Mouse (Mus musculus) small intestine, adult 10 weeks (tissue): Measurements from ENCODE around the gene Thbs2. TPM values are rescaled to one million over a fixed set of nuclear protein-coding genes. Genes with fewer than 3 reads are reported as not detected.

Source experiments
- polyA plus RNA-seq: library from polyadenylated mRNA; stranded (reverse); fragments of 350-450 nt; fragmentation: Illumina TruSeq; extraction: RNeasy Lipid Tissue Mini Kit (QIAGEN cat#74804); gene quantifications from one replicate; pipeline ENCODE4 v1.2.3, GENCODE M21; 2014; ENCODE audit warnings: low replicate concordance

The Thbs2 gene
- 2.6 TPM for polyA plus RNA-seq

DNA sequence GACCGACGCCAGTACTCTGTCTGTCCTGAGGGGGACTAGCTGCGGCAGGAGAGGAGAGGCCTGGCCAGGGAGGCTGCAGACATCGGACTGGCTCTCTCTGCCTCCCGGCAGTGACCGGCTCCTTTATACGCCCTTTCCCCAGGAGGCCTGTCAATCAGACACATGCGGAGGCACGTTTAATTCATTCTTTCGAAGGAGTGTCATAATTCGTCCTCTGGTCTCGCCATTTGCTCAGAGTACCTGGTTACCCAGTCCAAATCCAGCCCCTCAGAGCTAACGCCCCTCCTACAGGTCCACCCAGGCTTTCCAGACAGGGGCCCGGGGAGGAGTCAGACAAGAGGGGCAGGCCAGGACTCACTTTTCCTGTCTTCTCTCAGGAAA is at the start of gene Thbs2:
Gene Thbs2, minus strand, starts transcription at position 242 of the 381 bp plus-strand sequence.

Other genes with a start within 250 kb of the Thbs2 start
- 4.0 TPM for gene Wdr27, start 248.9 kb upstream of the Thbs2 start, polyA plus RNA-seq
- 103 TPM for gene 1600012H06Rik, start 248.9 kb upstream of the Thbs2 start, polyA plus RNA-seq